12 mouse cellular contexts compared by ENCODE assay signal in genomic region chr1:30540088-30540698, GRCm38 (mm10).
"Had no signal": no experiment of that assay in that cellular context is flagged by ENCODE, and none has a peak within 500 bp of the region (broad histone marks: within the 10 kb centered on the region; RNA-seq: fewer than 3 reads in every experiment).

No protein-coding gene starts in this region.

- H3K27ac ChIP-seq: intestine, embryonic 15.5 days; liver, embryonic 13.5 days; lung, embryonic 15.5 days; macrophage; midbrain, embryonic 12.5 days had no signal

- H3K4me3 ChIP-seq: intestine, embryonic 15.5 days; liver, embryonic 13.5 days; lung, embryonic 15.5 days; midbrain, embryonic 12.5 days had no signal

- H3K4me1 ChIP-seq: intestine, embryonic 15.5 days; liver, embryonic 13.5 days; lung, embryonic 15.5 days; midbrain, embryonic 12.5 days had no signal

- DNase-seq: left cerebral cortex, postnatal 4 days; liver; liver, embryonic 13.5 days; liver, postnatal 0 days; lung, postnatal 14 days; right cerebral cortex, postnatal 25 days; thymus, adult 18-20 months; thymus, postnatal 25 days had no signal

- H3K9ac ChIP-seq: intestine, embryonic 15.5 days; liver, embryonic 13.5 days; liver, postnatal 0 days; lung, embryonic 15.5 days; midbrain, embryonic 12.5 days had no signal

- H3K9me3 ChIP-seq: intestine, embryonic 15.5 days; liver, embryonic 13.5 days; lung, embryonic 15.5 days; midbrain, embryonic 12.5 days had no signal

- ATAC-seq: intestine, embryonic 15.5 days; liver, postnatal 0 days had no signal

- H3K4me2 ChIP-seq: intestine, embryonic 15.5 days; liver, embryonic 13.5 days; lung, embryonic 15.5 days; midbrain, embryonic 12.5 days had no signal

- H3K27me3 ChIP-seq: intestine, embryonic 15.5 days; liver, embryonic 13.5 days; lung, embryonic 15.5 days; midbrain, embryonic 12.5 days had no signal

- H3K36me3 ChIP-seq: intestine, embryonic 15.5 days; liver, embryonic 13.5 days; lung, embryonic 15.5 days; midbrain, embryonic 12.5 days had no signal
